Mouse (Mus musculus) thymus, postnatal 36 days (tissue): ENCODE data around the gene 2310007B03Rik.
A peak's percentile ranks its signal among the peaks of the same experiment; 100 is the strongest.

Experiments
- DNase-seq, 2 experiments: peaks; one replicate each; pipeline ENCODE4 v3.0.0; 2022; ENCODE audit warnings: mixed read lengths in 2 of 2

2310007B03Rik gene

GRCm38 (mm10) chr1:93159566-93160500, 915 bp downstream of the 2310007B03Rik start:
- DNase-seq = no peak

DNA sequence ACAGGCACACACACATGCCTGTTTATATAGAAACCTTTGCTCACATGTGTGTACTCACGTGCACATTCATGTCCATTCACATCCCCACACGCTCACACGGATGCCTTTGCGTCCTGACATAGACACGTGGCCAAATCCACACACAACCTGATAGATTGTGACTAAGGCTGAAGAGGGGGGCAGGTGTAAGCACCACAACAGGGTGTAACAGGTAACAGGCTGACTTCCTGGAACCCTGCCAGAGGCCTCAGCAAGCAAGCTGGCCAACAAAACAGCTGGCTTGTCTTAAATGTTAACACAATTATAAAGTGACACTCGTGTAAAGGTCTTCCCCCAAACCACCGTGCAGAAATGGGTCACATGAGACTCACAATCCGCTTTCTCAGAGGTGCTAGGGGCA, 1.8 kb downstream of the 2310007B03Rik start:
- no peak for DNase-seq

DNA sequence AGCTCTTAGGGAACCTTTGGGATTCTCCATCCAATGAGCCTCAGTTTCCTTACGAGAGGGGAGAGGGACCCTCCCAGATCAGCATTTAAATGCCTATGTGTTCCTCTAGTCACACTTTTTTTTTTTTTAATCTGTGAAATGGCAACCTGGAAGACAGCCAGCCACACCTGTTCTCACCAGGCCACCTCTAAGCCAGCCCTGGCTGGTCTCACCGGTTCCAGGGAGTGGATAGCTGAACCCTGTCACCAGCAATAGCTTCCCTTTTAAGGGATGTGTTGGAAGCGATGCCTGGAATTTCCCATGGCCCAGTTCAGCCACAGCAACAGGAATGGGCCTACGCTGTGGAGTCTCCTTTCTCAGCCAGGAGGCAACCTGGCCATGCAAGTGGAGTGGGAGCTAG, 3.2 kb downstream of the 2310007B03Rik start:
- DNase-seq = no peak

GRCm38 (mm10) chr1:93150907-93151661, 9.7 kb downstream of the 2310007B03Rik start:
- no peak for DNase-seq

DNA sequence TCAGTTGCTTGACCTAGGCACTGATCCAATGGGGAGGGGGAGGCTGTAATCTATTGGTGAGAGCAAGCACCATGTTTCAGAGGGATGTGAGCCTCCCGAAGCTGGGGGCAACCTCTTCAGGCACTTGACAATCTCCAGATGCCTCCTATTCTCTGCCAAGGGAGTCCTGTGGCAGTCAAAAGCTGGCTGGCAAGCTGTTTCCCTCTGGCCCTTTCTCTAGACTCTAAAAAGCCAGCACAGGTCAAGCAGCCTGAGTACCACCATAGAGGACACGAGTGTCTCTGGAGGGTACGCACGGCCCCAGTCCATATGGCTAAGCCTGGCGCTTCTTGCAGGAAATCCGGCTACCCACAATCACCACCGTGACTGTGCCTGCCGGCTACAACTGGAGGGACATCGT, 16.6 kb downstream of the 2310007B03Rik start:
- DNase-seq = no peak

GRCm38 (mm10) chr1:93142871-93143270, 17.9 kb downstream of the 2310007B03Rik start:
- no peak for DNase-seq

DNA sequence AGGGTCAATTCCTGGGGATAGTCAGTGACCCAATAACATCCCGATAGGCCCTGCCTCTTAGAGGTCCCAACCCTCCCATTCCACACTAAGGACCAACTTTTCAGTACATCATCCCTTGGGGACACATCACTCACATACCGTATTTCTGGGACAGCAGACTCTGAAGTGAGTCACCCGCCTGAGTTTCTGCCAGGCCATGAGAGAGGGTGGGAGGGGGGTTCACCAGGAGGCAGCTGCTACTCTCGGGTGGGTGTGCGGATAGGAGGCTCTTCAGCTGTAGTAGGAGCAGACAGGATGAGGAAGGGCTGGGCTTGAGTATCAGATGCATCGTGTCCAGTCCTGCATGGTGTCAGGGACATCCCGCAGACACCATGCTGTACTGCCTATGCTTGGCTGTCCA, 21.0 kb downstream of the 2310007B03Rik start:
- DNase-seq = no peak

- no peak for DNase-seq
Measured at GRCm38 (mm10) chr1:93138534-93138933, 22.2 kb downstream of the 2310007B03Rik start.

GRCm38 (mm10) chr1:93135036-93135526, 25.7 kb downstream of the 2310007B03Rik start, which contains the start of gene Agxt:
Agxt (plus strand) TSS chr1:93135240.
- DNase-seq = no peak

GRCm38 (mm10) chr1:93132676-93133075, 28.1 kb downstream of the 2310007B03Rik start:
- no peak for DNase-seq

GRCm38 (mm10) chr1:93130242-93130983, 30.3 kb downstream of the 2310007B03Rik start:
- no peak for DNase-seq

DNA sequence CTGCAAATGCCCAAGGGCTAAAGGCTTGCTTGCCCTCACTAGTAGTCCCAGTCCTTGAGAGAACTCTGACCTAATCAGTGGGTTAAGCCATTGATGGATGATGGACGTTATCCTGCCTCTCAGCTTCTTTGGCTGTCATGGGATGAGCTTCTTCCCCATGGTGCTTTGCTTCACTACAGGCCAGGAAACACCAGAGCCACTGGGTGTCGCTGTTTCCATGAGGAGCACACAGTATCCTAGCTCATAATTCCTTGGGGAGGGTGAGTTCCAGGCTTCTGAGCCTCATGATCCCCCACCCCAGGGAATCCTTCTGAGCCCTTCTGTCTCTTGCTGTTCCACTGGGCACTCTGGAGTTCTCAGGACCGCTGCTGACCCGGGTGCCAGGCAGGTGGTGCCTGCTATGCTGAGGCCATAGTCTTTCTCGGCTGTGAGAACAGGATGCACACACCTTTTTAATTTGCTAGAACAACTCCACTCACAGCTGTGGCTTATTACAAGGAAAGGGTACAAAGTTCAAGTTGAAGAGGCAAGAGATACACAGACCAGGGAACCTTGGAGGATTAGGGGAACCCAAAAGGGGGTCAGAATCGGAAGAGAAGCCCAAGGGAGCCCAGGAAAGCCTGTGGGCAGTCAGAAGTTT, 31.9 kb downstream of the 2310007B03Rik start:
- no peak for DNase-seq

DNA sequence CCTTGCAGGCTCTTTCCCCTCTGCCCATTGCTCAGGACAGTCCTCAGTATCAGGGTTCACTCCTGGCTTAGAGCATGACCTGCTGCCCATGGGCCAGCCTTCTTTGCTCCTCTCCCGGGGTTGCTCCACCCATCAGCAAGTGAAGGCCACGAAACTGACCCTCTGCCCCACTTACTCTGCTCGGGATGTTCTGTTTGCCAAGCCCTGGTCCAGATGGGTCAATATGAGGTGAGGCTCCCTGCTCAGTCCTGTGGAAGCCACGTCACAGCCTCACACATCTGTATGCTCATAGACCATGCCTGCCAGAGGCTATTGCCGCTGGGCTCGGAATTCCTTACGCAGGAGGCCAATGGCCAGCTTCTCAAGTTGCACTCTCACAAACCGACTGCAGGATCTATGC, 32.5 kb downstream of the 2310007B03Rik start:
- no peak for DNase-seq

DNA sequence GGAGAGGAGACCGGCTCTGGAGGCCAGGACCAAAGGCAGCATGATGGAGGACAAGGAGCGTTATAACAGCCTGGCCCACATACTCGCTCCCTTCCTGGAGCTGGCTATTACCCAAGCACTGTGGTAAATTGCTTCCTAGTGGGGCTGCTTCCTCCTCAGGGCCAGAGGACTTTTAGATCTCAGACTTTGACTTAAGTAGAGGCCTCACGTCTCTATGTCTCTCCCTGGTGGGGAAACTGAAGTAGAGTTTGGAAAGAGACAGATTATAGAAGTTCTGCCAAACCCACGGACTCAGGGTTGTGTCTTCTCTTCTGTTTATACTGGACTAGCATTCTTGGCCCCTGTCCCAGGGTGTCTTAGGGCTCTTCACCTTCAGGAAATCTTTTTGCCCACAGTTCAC, 35.5 kb downstream of the 2310007B03Rik start:
- no peak for DNase-seq

DNA sequence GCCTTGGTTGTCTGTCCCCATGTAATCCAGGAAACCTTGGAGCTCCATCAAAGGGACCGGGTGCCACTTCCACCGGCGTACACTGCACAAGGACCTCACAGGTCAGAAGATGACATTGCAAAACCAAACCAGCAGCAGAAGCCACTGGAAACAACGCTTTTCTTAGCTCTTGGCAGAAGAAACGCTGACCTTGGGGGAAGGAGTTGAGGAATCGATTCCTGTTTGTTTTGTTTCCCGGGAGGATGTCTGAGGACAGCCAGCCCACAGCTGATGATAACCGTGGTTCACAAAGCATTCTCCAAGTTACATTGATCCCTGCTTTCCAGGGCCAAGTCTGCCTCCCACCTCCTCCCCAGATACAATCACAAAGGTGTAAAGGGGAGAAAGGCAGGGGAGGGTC, 36.7 kb downstream of the 2310007B03Rik start:
- no peak for DNase-seq

DNA sequence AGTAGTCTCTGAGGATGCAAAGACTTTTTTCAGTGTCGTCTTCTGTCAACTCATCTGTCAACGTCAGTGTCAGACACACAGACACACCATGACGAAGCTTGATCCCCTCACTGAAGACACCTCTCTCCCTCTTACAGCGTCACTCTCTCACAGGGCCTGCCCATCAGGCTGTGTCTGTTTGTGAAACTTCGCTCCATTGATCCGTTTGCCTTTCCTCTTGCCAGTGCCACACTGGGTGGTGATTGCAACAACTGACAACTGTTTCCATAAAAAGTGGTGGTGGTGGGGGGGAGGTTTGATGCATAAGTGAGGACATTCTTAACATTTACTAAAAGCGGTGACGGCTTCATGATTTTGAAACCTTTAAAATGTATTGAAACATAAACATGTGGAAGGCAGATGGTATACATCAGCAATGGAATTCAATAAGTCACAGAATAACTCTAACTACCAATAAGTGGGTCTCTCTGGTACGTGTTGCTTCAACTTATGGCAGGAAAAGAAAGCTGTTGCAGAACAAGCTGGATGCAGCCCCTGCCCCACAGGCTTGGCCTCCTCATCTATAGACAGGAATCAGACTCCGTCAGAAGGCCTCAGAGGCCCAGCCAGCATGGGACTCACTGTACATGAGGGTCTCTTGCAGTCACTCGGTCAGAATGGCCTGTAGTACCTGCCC, 37.4 kb downstream of the 2310007B03Rik start:
- no peak for DNase-seq

DNA sequence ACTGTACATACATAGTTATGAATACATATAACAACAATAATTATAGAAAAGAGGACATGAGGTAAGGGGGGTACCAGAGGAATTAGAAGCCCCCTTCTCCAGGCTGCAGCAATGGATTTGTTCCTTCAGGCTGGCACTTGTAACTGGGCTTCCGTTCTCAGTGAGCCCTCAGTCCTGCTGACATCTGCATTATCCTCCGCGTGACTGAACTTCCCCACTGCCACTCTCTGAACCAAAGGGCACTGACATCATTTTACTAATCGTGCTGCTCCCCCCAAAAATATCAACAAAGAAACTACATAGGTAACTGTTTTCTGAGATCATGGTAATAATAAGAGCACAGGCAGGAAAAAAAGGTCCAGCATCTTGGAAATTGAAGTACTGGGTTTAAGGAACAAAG, 41.9 kb downstream of the 2310007B03Rik start:
- no peak for DNase-seq

DNA sequence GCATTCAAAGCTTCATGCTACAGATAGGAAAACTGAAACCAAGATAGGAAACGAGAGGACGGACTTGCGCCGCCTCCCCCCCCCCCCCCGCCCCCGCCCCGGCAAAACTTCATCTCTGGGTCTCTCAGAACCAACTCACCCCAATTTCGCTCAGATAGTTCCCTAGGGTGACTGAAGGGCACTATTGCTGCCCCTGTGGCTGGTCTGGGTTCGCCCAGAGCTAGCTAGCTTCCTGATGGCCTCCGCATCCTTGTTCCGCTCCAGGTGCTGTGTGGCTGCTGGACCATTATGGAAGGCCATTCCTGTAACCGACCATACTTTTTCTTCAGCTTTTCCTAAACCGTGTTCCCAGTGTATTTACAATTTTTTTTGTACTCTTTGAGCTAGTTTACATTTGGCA, 45.3 kb downstream of the 2310007B03Rik start:
- no peak for DNase-seq

- DNase-seq = peak; percentile 46 to 72
Measured at GRCm38 (mm10) chr1:93114713-93115463, 45.9 kb downstream of the 2310007B03Rik start.

- no peak for DNase-seq
Measured at GRCm38 (mm10) chr1:93102700-93103099, 58.0 kb downstream of the 2310007B03Rik start.

GRCm38 (mm10) chr1:93101571-93102061, 59.1 kb downstream of the 2310007B03Rik start, which contains the start of gene Kif1a:
Kif1a (minus strand) TSS chr1:93101951.
- DNase-seq = no peak
